Mouse (Mus musculus): ENCODE measurements around the gene Prune1.

Gene Prune1

GRCm38 (mm10) chr3:95281216-95282126 lies at the start of gene Prune1, which contains the start of gene Mindy1:
Prune1 (minus strand) TSS chr3:95282076.
Mindy1 (plus strand) TSS chr3:95281345.
- DNase-seq = peak; percentile 100

- DNase-seq = no peak
Observed at GRCm38 (mm10) chr3:95331528-95331927, 49.7 kb upstream of the Prune1 start.

- no peak for DNase-seq
Observed at GRCm38 (mm10) chr3:95328803-95329404, 47.0 kb upstream of the Prune1 start.

- no peak for DNase-seq
Observed at GRCm38 (mm10) chr3:95324454-95325144, 42.7 kb upstream of the Prune1 start.

- no peak for DNase-seq
Observed at GRCm38 (mm10) chr3:95323429-95323828, 41.6 kb upstream of the Prune1 start.

GRCm38 (mm10) chr3:95319701-95320625 lies 38.1 kb upstream of the Prune1 start:
- DNase-seq = no peak

- DNase-seq = no peak
Observed at GRCm38 (mm10) chr3:95319110-95319509, 37.2 kb upstream of the Prune1 start.

- DNase-seq = no peak
Observed at GRCm38 (mm10) chr3:95318548-95318947, 36.7 kb upstream of the Prune1 start.

GRCm38 (mm10) chr3:95317414-95318080 lies 35.7 kb upstream of the Prune1 start:
- peak; percentile 76 for DNase-seq

GRCm38 (mm10) chr3:95315844-95316550 lies 34.1 kb upstream of the Prune1 start:
- no peak for DNase-seq

GRCm38 (mm10) chr3:95315094-95315843 lies 33.4 kb upstream of the Prune1 start:
- DNase-seq = peak; percentile 95

- no peak for DNase-seq
Observed at GRCm38 (mm10) chr3:95314486-95315093, 32.7 kb upstream of the Prune1 start, which contains the start of gene Cers2. Cers2 (plus strand) TSS chr3:95314791.

- no peak for DNase-seq
Observed at GRCm38 (mm10) chr3:95314075-95314474, 32.2 kb upstream of the Prune1 start.

- DNase-seq = no peak
Observed at GRCm38 (mm10) chr3:95313476-95313875, 31.6 kb upstream of the Prune1 start.

GRCm38 (mm10) chr3:95312623-95313022 lies 30.7 kb upstream of the Prune1 start:
- DNase-seq = no peak

- DNase-seq = peak; percentile 57
Observed at GRCm38 (mm10) chr3:95310968-95311882, 29.3 kb upstream of the Prune1 start.

GRCm38 (mm10) chr3:95310496-95310895 lies 28.6 kb upstream of the Prune1 start:
- DNase-seq = no peak

GRCm38 (mm10) chr3:95307100-95307499 lies 25.2 kb upstream of the Prune1 start, which contains the start of gene Anxa9:
Anxa9 (minus strand) TSS chr3:95307176.
- no peak for DNase-seq

GRCm38 (mm10) chr3:95306244-95306643 lies 24.4 kb upstream of the Prune1 start:
- no peak for DNase-seq
